Mouse (Mus musculus) hindbrain, embryonic 13.5 days (tissue): ENCODE data around the gene Rap1gap. TPM values are rescaled to one million over a fixed set of nuclear protein-coding genes. Genes with fewer than 3 reads are reported as not detected.

Experiments used
- ATAC-seq: fragments of 200-750 bp; cut with Nextera tagmentation; 2 replicates; pipeline ENCODE4 v1.8.0; 2017; ENCODE audit warnings: moderate TSS enrichment; ENCODE audit not compliant: low FRiP score
- H3K27ac ChIP-seq: fragments of 300-500 bp; sonication (generic); 2 replicates; pipeline ENCODE4 v1.5.1; 2015; ENCODE audit warnings: inconsistent platforms, mild to moderate bottlenecking, moderate library complexity
- H3K27me3 ChIP-seq: fragments of 300-500 bp; sonication (generic); 2 replicates; pipeline ENCODE4 v1.6.1; 2015; ENCODE audit warnings: mild to moderate bottlenecking, inconsistent platforms
- H3K36me3 ChIP-seq: fragments of 300-500 bp; sonication (generic); 2 replicates; pipeline ENCODE4 v1.6.1; 2015; ENCODE audit warnings: mild to moderate bottlenecking, inconsistent platforms
- H3K4me1 ChIP-seq: fragments of 300-500 bp; sonication (generic); replicated peaks from 2 replicates; pipeline ENCODE4 v1.6.1; 2015; ENCODE audit warnings: inconsistent platforms
- H3K4me2 ChIP-seq: fragments of 300-500 bp; sonication (generic); 2 replicates; pipeline ENCODE4 v1.6.1; 2015; ENCODE audit warnings: inconsistent platforms, mild to moderate bottlenecking, moderate library complexity
- H3K4me3 ChIP-seq: fragments of 300-500 bp; sonication (generic); 2 replicates; pipeline ENCODE4 v1.5.1; 2015; ENCODE audit warnings: mild to moderate bottlenecking, inconsistent platforms
- H3K9ac ChIP-seq: fragments of 300-500 bp; sonication (generic); 2 replicates; pipeline ENCODE4 v1.6.1; 2015; ENCODE audit warnings: mild to moderate bottlenecking, inconsistent platforms
- H3K9me3 ChIP-seq: fragments of 300-500 bp; sonication (generic); 2 replicates; pipeline ENCODE4 v1.6.1; 2016; ENCODE audit warnings: inconsistent platforms
- WGBS: fragments of 180-500 bp; shearing (Covaris S2); methylation state at CpG from one replicate; pipeline ENCODE4 v1.1.7; 2015; 5-methylcytosine and 5-hydroxymethylcytosine counted together
- polyA plus RNA-seq: library from polyadenylated mRNA; unstranded; fragments of >200 nt; fragmentation: Nextera tagmentation; extraction: Ambion mirVana; gene quantifications from 2 replicates; pipeline ENCODE4 v1.2.1, GENCODE M21; 2015

Rap1gap gene
- polyA plus RNA-seq, 1 experiment from 2014 or later: 39.2 TPM

DNA sequence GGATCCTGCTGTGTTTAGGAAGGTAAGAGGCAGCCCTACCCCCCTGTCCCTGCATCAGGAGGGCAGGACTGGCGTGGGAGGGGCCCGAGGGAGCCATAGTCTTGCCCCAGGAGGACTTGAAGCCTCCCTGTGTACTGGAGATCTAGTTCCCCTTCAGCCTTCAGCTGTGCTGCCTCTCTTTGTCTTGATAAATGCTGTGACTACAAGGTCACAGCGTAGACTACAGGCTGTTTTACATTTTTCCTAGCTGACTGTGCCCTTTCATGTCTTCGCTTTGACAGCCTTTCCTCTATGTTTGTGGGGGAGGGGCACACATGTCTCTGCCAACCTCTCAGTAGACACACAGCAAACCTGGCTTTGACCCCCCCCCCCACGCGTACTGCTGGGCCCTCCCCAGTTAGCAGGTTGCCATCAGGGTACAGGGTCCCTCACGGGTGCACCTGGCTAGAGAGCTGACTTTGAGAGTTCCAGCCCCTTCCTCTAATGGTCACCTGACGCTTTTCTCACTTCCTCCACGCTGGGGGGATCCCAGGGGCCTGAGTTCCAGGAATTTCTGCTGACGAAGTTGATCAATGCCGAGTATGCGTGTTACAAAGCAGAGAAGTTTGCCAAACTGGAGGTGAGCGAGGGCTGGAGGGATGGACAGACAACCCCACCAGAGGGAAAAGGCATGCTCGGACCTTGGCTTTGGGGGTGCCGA, 55.0 kb downstream of the Rap1gap start:
- Histone ChIP-seq H3K27me3 (peaks cover 37% of the 10 kb centered on the region), H3K9me3 (no peaks in the 10 kb centered on the region), H3K4me3 (no peak overlapping the region), H3K36me3 (peaks cover 8% of the 10 kb centered on the region), H3K4me1 (peaks cover 39% of the 10 kb centered on the region), H3K4me2 (no peak overlapping the region), H3K9ac (peak overlapping the region; percentile 65), H3K27ac (peak overlapping the region; percentile 86)
- ATAC-seq: no peak
- WGBS: 25% methylated on average over 15 of the region's 15 CpGs

DNA sequence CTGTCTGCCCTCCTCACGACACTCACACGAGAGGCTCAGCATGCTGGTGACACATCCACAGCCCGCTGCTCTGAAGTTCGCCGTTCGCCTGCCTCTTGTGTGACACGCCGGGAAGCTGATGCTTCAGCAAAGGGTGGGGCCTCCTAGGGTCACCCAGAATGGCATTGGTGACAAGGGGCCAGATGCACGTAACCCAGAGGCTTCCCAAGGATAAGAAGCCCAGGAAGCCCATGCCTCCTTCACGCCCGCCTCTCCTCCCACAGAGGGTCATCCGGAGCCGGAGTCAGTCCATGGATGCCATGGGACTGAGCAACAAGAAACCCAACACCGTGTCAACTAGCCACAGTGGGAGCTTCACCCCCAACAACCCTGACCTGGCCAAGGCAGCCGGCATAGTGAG, 57.0 kb downstream of the Rap1gap start:
- WGBS: 83% methylated on average over 15 of the region's 15 CpGs
- Histone ChIP-seq H3K4me1 (peaks cover 39% of the 10 kb centered on the region), H3K27me3 (peaks cover 38% of the 10 kb centered on the region), H3K9me3 (no peaks in the 10 kb centered on the region), H3K27ac (no peak overlapping the region), H3K4me3 (no peak overlapping the region), H3K4me2 (no peak overlapping the region), H3K9ac (no peak overlapping the region), H3K36me3 (peaks cover 11% of the 10 kb centered on the region)
- no peak for ATAC-seq

DNA sequence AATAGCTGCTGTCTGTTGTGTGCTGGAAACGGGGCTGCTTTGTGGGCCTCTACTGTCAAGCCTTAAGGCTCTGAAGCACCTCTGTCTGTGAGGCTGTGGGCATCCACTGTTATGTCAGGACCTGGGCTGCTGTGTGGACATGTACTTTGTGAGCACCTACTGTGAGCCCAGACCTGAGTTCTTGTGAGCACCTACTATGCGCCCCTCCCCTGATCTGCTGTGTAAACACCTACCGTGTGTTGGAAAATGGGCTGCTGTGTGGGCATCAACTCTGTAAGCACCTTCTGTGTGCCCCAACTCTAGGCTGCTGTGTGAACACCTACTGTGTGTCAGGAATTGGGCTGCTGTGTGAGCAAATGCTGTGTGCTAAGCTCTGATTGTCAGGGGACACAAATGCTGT, 57.7 kb downstream of the Rap1gap start:
- no peak for ATAC-seq
- no peak overlapping the region for H3K4me2 ChIP-seq
- H3K4me3 ChIP-seq: no peak overlapping the region
- WGBS: 94% methylated on average over 3 of the region's 3 CpGs
- no peak overlapping the region for H3K27ac ChIP-seq
- peaks cover 46% of the 10 kb centered on the region for H3K4me1 ChIP-seq
- no peaks in the 10 kb centered on the region for H3K9me3 ChIP-seq
- peaks cover 38% of the 10 kb centered on the region for H3K27me3 ChIP-seq
- H3K36me3 ChIP-seq: peaks cover 11% of the 10 kb centered on the region
- no peak overlapping the region for H3K9ac ChIP-seq

DNA sequence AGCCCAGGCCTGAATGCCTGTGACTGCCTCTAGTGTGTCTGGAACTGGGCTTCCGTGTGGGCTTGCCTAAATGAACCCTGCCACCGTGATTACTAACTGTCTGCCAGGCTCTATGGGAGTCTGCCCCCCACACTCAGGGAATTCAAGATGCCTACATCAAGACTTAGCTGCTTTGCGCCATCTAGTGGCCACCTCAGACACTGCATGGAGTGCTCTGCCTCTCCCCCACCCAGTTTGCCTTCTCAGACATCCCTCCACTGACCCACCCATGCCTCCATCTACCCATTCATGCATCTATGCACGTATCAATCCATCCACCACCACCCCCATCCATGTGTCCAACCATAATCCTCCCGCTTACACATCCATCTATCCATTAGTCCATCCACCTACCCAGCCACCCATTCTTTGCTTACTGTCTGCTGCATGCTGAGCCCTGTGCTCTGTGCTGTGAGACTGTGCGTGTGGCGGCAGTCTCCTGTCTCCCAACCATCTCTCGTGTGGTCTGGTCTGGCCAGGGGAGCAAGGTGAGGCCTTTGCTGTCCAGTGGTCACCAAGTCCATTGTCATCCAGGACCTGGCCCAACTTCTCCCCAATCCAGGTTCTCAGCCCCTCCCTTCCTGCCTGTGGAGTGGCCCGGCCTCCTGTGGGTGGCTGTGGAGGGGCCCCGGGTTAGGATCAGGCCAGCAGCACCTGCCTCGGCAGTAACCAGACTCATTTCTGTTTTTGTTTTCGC, 58.3 kb downstream of the Rap1gap start:
- no peak overlapping the region for H3K4me3 ChIP-seq
- ATAC-seq: no peak
- peak overlapping the region; percentile 51; the same call in 1 of the 2 replicates for H3K9ac ChIP-seq
- peaks cover 35% of the 10 kb centered on the region for H3K27me3 ChIP-seq
- H3K36me3 ChIP-seq: peaks cover 11% of the 10 kb centered on the region
- no peak overlapping the region for H3K27ac ChIP-seq
- no peaks in the 10 kb centered on the region for H3K9me3 ChIP-seq
- peak overlapping the region; percentile 17; the same call in 1 of the 2 replicates for H3K4me2 ChIP-seq
- peaks cover 52% of the 10 kb centered on the region for H3K4me1 ChIP-seq
- WGBS: 28% methylated on average over 12 of the region's 12 CpGs

DNA sequence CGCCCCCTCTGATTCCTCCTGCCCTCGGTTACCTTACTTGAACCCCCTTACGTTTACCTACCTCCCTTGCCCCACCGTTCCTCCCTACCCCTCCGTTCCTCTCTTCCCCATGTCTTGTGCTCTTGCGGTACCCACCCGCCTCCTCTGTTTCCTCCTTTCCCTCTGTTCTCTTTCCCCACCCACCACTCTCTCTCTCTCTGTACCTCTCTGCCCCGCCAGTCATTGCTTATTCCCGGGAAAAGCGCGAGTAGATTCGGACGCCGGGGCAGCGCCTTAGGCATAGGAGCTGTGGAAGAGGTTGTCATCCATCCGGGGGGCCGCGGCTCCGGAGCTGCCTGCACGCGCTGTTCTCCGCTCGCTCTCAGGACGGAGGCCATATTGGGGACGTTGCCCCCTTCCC, 59.0 kb downstream of the Rap1gap start:
- WGBS: 41% methylated on average over 25 of the region's 25 CpGs
- no peaks in the 10 kb centered on the region for H3K9me3 ChIP-seq
- no peak overlapping the region for H3K27ac ChIP-seq
- H3K4me1 ChIP-seq: peaks cover 52% of the 10 kb centered on the region
- peak overlapping the region; percentile 27 for H3K4me2 ChIP-seq
- H3K36me3 ChIP-seq: peaks cover 11% of the 10 kb centered on the region
- H3K9ac ChIP-seq: peak overlapping the region; percentile 51
- H3K4me3 ChIP-seq: no peak overlapping the region
- ATAC-seq: no peak
- peaks cover 39% of the 10 kb centered on the region for H3K27me3 ChIP-seq

DNA sequence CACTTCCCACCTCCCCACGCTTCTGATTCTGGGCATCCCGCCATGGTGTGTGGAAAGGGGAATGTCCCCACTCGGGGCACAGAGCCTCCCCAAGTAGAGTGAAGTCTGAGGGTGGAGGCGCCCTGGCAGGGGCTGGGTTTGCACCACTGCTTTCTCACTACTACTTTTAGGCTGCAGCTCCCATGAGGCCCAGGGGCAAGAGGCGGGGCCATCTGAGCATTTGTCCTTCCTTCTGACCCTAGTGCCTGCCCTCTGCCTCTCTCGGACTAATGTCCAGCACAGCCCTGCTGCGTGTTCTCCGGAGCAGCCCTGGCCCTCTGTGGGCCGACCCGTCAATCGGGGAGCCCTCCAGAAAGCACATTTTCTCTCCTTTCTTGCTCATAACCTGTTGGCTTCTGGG, 59.7 kb downstream of the Rap1gap start:
- Histone ChIP-seq H3K9ac (0 out of 2 replicates have a peak overlapping the region, but pooled peaks have one; percentile 51), H3K4me2 (0 out of 2 replicates have a peak overlapping the region, but pooled peaks have one; percentile 27)
- WGBS: 46% methylated on average over 11 of the region's 11 CpGs

DNA sequence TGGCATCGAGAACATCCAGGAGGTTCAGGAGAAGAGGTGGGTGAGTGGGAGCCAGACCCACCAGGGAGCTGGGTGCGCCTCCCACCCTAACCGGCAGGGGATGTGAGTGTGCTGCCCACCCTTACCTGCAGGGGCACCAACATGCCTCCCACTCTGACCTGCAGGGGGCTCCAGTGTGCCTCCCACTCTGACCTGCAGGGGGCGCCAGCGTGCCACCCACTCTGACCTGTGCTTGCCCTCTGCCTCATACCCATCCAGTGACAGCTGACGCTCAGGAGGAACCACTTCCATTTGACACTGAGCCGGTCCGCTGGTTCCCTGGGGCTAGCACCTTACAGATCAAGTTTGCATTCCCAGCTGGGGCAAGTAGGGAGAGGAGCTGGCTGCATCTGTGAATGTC, 60.2 kb downstream of the Rap1gap start:
- H3K9me3 ChIP-seq: no peaks in the 10 kb centered on the region
- 57% methylated on average over 8 of the region's 8 CpGs for WGBS
- no peak overlapping the region for H3K9ac ChIP-seq
- no peak overlapping the region for H3K4me2 ChIP-seq
- H3K4me3 ChIP-seq: no peak overlapping the region
- H3K27me3 ChIP-seq: peaks cover 51% of the 10 kb centered on the region
- H3K36me3 ChIP-seq: peaks cover 11% of the 10 kb centered on the region
- no peak for ATAC-seq
- H3K27ac ChIP-seq: no peak overlapping the region
- H3K4me1 ChIP-seq: peaks cover 51% of the 10 kb centered on the region

More for the DNA sequence above, 59.7 kb downstream of the Rap1gap start:
- H3K4me3 ChIP-seq: no peak overlapping the region
- H3K9me3 ChIP-seq: no peaks in the 10 kb centered on the region
- peaks cover 11% of the 10 kb centered on the region for H3K36me3 ChIP-seq
- H3K27me3 ChIP-seq: peaks cover 46% of the 10 kb centered on the region
- H3K4me1 ChIP-seq: peaks cover 52% of the 10 kb centered on the region
- H3K27ac ChIP-seq: no peak overlapping the region
- ATAC-seq: no peak

DNA sequence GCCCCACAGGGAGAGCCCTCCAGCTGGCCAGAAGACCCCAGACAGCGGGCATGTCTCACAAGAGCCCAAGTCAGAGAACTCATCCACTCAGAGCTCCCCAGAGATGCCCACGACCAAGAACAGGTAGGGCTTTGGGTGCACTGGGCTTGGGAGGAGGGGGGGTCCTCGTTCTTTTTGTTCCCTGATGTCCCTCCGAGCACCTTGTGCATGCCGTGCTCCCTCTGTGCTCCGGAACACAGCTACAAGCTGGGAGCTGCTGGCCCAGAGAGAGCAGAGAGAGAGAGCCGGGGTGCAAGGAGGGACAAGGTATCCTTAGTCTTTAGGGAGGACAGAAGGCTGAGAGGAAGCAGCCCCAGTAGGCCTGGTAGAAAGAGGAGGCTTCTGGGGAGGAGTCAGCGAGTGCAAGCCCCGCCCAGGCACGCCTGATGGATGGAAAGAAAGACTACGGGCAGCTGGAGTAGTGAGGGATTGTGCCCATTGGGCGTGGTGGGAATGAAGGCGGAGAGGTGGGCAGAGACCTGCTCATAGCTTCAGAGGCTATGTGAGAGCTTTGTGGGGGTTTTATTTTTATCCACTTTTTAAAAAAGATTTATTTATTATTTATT, 61.1 kb downstream of the Rap1gap start:
- ATAC-seq: no peak
- no peak overlapping the region for H3K4me3 ChIP-seq
- peaks cover 11% of the 10 kb centered on the region for H3K36me3 ChIP-seq
- H3K9ac ChIP-seq: no peak overlapping the region
- peaks cover 50% of the 10 kb centered on the region for H3K4me1 ChIP-seq
- no peak overlapping the region for H3K27ac ChIP-seq
- H3K4me2 ChIP-seq: no peak overlapping the region
- 81% methylated on average over 13 of the region's 13 CpGs for WGBS
- H3K27me3 ChIP-seq: peaks cover 44% of the 10 kb centered on the region
- no peaks in the 10 kb centered on the region for H3K9me3 ChIP-seq

DNA sequence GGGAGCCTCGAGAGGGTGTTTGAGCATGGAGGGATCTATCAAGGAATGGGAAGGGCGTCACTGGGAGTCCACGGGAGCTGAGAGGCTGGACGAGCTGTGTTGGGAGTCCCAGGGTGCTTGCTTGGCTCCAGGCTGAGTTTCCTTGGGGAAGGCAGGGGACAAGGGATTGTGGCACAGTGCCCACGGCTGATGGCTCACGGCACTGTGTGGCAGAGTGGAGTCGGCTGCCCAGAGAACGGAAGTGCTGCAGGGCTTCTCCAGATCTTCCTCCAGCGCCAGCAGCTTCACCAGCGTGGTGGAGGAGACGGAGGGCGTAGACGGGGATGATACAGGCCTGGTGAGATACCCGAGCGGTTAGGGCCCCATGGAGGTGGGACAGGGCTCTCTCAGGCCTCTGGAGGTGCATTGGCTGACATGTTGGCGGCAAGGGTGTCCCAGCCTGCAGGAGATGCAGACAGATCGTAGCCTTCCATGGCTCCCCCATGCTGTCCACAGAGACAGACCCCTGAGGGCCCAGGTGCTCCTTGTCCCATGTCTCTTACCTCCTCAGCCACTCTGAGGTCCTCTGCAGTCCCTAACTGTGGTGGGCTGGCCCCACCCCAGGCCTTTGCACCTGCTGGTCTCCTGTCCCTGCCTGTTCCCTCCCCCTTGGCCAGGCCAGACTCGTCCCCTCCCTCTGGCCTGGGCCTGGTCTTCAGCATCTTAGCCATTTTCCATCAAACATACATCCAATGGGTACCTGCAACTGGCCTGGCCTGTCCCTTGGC, 62.4 kb downstream of the Rap1gap start:
- 76% methylated on average over 18 of the region's 18 CpGs for WGBS
- Histone ChIP-seq H3K4me2 (0 out of 2 replicates have a peak overlapping the region, but pooled peaks have one; percentile 65), H3K9ac (peak overlapping the region; percentile 16; the same call in 1 of the 2 replicates), H3K36me3 (peaks cover 5% of the 10 kb centered on the region), H3K4me1 (peaks cover 50% of the 10 kb centered on the region), H3K9me3 (no peaks in the 10 kb centered on the region), H3K4me3 (no peak overlapping the region), H3K27ac (0 out of 2 replicates have a peak overlapping the region, but pooled peaks have one; percentile 5), H3K27me3 (peaks cover 39% of the 10 kb centered on the region)
- ATAC-seq: no peak

DNA sequence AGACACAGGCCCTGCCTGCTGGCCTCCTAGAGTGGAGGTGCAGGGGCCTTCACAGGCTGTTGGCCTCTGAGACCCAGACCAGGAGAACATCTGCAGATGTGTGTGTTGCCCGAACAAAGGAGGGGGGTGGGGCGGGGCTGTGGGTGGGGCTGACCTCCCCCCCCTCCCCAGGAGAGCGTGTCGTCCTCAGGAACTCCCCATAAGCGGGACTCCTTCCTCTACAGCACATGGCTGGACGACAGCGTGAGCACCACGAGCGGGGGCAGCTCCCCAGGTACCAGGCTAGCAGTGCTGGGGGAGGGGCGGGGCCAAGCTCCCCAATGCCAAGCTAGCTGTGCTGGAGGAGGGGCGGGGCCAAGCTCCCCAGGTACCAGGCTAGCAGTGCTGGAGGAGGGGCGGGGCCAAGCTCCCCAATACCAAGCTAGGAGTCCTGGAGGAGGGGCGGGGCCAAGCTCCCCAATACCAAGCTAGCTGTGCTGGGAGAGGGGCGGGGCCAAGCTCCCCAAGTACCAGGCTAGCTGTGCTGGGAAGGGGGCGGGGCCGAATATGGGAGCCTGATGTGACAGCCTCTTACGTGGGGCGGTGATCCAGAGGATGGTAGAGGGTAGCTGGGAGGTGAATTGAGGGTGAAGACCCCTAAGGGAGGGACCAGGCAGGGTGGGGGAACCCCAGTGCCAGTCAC, 63.1 kb downstream of the Rap1gap start:
- peak overlapping the region; percentile 43; the same call in 1 of the 2 replicates for H3K9ac ChIP-seq

More for the DNA sequence above, 63.1 kb downstream of the Rap1gap start:
- Histone ChIP-seq H3K4me3 (no peak overlapping the region), H3K27me3 (peaks cover 39% of the 10 kb centered on the region), H3K9me3 (no peaks in the 10 kb centered on the region), H3K4me1 (peaks cover 50% of the 10 kb centered on the region), H3K4me2 (peak overlapping the region; percentile 65; the same call in 1 of the 2 replicates), H3K36me3 (0 out of 2 replicates have a peak, but pooled peaks cover 3% of the 10 kb centered on the region), H3K27ac (peak overlapping the region; percentile 5; the same call in 1 of the 2 replicates)
- ATAC-seq: peak; percentile 36; the same call in 1 of the 2 replicates
- WGBS: 3% methylated on average over 18 of the region's 18 CpGs
